Mouse (Mus musculus): ENCODE data around the gene Trim63. TPM values are rescaled to one million over a fixed set of nuclear protein-coding genes. Genes with fewer than 3 reads are reported as not detected.
A peak's percentile ranks its signal among the peaks of the same experiment; 100 is the strongest.

Gene Trim63
- polyA plus RNA-seq, 1 experiment: 0.46 TPM

GRCm38 (mm10) chr4:134311784-134312183, 3.1 kb upstream of the Trim63 start:
- H3K36me3 ChIP-seq (ENCODE audit: control insufficient read depth, insufficient read depth, low read length): no peaks in the 10 kb centered on the region
- H3K27me3 ChIP-seq (ENCODE audit: control insufficient read depth, insufficient read depth, low read length): no peaks in the 10 kb centered on the region
- no peak overlapping the region for H3K27ac ChIP-seq (ENCODE audit: insufficient read depth, low read depth, low read length)
- H3K4me3 ChIP-seq (ENCODE audit: low read depth, low read length): no peak overlapping the region
- TF ChIP-seq CTCF (IDR thresholded peaks at IDR 0.05; ENCODE audit: extremely low read depth, insufficient read length, insufficient replicate concordance, low read depth, low read length) (no peak), POLR2A (IDR thresholded peaks at IDR 0.05; ENCODE audit: low read depth, low read length) (no peak)
- peaks cover 14% of the 10 kb centered on the region for H3K4me1 ChIP-seq (ENCODE audit: control insufficient read depth, insufficient read depth, insufficient read length, low read length)
- 78% methylated on average over 9 of the region's 9 CpGs for WGBS

DNA sequence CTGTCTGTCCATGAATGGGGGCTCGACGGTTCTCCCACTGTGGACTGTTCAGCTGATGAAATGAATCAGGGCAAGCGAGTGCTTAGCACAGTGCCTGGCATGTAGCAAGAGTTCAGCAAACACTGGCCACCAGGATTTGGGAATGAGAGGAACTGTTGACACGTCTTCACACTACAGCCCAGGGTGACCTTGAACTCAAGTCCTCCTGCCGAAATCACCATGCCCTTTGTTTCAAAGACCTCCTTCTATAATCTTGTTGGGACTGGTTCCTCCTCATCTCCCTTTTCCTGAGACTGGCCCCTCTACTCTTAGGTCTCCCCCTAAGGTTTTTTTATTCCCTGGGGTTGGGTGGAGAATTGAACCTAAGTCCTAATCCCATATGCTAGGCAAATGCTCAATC, 2.6 kb upstream of the Trim63 start:
- TF ChIP-seq CTCF (IDR thresholded peaks at IDR 0.05; ENCODE audit: extremely low read depth, insufficient read length, insufficient replicate concordance, low read depth, low read length) (no peak), POLR2A (IDR thresholded peaks at IDR 0.05; ENCODE audit: low read depth, low read length) (no peak)
- Histone ChIP-seq H3K27ac (ENCODE audit: insufficient read depth, low read depth, low read length) (no peak overlapping the region), H3K36me3 (ENCODE audit: control insufficient read depth, insufficient read depth, low read length) (no peaks in the 10 kb centered on the region), H3K4me1 (ENCODE audit: control insufficient read depth, insufficient read depth, insufficient read length, low read length) (peaks cover 9% of the 10 kb centered on the region), H3K4me3 (ENCODE audit: low read depth, low read length) (no peak overlapping the region), H3K27me3 (ENCODE audit: control insufficient read depth, insufficient read depth, low read length) (no peaks in the 10 kb centered on the region)
- WGBS: 92% methylated on average over 5 of the region's 5 CpGs

DNA sequence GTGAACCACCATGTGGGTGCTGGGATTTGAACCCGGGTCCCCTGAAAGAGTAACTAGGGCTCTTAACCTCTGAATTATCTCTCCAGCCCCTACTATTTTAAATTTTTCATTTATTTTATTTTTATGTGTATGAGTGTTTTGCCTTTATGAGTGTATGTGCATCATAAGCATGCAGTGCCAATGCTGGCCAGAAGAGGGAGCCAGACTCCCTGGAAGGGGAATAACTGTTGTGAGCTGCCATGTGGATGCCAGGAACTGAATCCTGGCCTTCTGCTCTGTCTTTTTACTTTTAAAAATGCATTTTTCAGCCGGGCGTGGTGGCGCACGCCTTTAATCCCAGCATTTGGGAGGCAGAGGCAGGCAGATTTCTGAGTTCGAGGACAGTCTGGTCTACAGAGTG, 2.0 kb upstream of the Trim63 start:
- TF ChIP-seq POLR2A (IDR thresholded peaks at IDR 0.05; ENCODE audit: low read depth, low read length): no peak
- TF ChIP-seq CTCF (IDR thresholded peaks at IDR 0.05; ENCODE audit: extremely low read depth, insufficient read length, insufficient replicate concordance, low read depth, low read length): peak; percentile 49; the same call in 1 of the 2 replicates
- H3K4me1 ChIP-seq (ENCODE audit: control insufficient read depth, insufficient read depth, insufficient read length, low read length): peaks cover 4% of the 10 kb centered on the region
- no peak overlapping the region for H3K4me3 ChIP-seq (ENCODE audit: low read depth, low read length)
- no peaks in the 10 kb centered on the region for H3K36me3 ChIP-seq (ENCODE audit: control insufficient read depth, insufficient read depth, low read length)
- H3K27ac ChIP-seq (ENCODE audit: insufficient read depth, low read depth, low read length): no peak overlapping the region
- WGBS: 94% methylated on average over 6 of the region's 6 CpGs
- no peaks in the 10 kb centered on the region for H3K27me3 ChIP-seq (ENCODE audit: control insufficient read depth, insufficient read depth, low read length)

GRCm38 (mm10) chr4:134314081-134314655, 752 bp upstream of the Trim63 start:
- Histone ChIP-seq H3K36me3 (ENCODE audit: control insufficient read depth, insufficient read depth, low read length) (no peaks in the 10 kb centered on the region), H3K27me3 (ENCODE audit: control insufficient read depth, insufficient read depth, low read length) (no peaks in the 10 kb centered on the region), H3K4me3 (ENCODE audit: low read depth, low read length) (no peak overlapping the region), H3K4me1 (ENCODE audit: control insufficient read depth, insufficient read depth, insufficient read length, low read length) (peaks cover 2% of the 10 kb centered on the region), H3K27ac (ENCODE audit: insufficient read depth, low read depth, low read length) (no peak overlapping the region)
- WGBS: 85% methylated on average over 4 of the region's 4 CpGs
- no peak for TF ChIP-seq CTCF (IDR thresholded peaks at IDR 0.05; ENCODE audit: extremely low read depth, insufficient read length, insufficient replicate concordance, low read depth, low read length)
- no peak for TF ChIP-seq POLR2A (IDR thresholded peaks at IDR 0.05; ENCODE audit: low read depth, low read length)

- Histone ChIP-seq H3K4me3 (ENCODE audit: low read depth, low read length) (no peak overlapping the region), H3K4me1 (ENCODE audit: control insufficient read depth, insufficient read depth, insufficient read length, low read length) (peaks cover 2% of the 10 kb centered on the region), H3K27ac (ENCODE audit: insufficient read depth, low read depth, low read length) (no peak overlapping the region), H3K36me3 (ENCODE audit: control insufficient read depth, insufficient read depth, low read length) (no peaks in the 10 kb centered on the region), H3K27me3 (ENCODE audit: control insufficient read depth, insufficient read depth, low read length) (no peaks in the 10 kb centered on the region)
- TF ChIP-seq CTCF (IDR thresholded peaks at IDR 0.05; ENCODE audit: extremely low read depth, insufficient read length, insufficient replicate concordance, low read depth, low read length) (no peak), POLR2A (IDR thresholded peaks at IDR 0.05; ENCODE audit: low read depth, low read length) (no peak)
- WGBS: 80% methylated on average over 9 of the region's 9 CpGs
Measured at GRCm38 (mm10) chr4:134315470-134315869, 550 bp downstream of the Trim63 start.

DNA sequence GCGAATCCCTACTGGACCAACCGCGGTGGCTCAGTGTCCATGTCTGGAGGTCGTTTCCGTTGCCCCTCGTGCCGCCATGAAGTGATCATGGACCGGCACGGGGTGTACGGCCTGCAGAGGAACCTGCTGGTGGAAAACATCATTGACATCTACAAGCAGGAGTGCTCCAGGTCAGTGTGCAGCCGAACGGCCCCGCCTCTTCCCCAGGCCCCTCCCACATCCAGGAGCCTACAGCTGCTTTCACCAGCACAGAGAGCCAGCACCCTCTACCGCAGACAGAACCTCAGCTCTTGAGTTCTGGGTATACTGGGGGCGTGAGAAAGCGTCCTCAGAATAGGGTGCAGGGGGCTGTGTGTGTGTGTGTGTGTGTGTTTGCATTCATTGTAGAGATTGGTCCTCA, 1.5 kb downstream of the Trim63 start:
- no peaks in the 10 kb centered on the region for H3K36me3 ChIP-seq (ENCODE audit: control insufficient read depth, insufficient read depth, low read length)
- TF ChIP-seq POLR2A (IDR thresholded peaks at IDR 0.05; ENCODE audit: low read depth, low read length) (no peak), CTCF (IDR thresholded peaks at IDR 0.05; ENCODE audit: extremely low read depth, insufficient read length, insufficient replicate concordance, low read depth, low read length) (no peak)
- 31% methylated on average over 16 of the region's 16 CpGs for WGBS

GRCm38 (mm10) chr4:134319074-134319473, 4.2 kb downstream of the Trim63 start:
- TF ChIP-seq POLR2A (IDR thresholded peaks at IDR 0.05; ENCODE audit: low read depth, low read length) (no peak), CTCF (IDR thresholded peaks at IDR 0.05; ENCODE audit: extremely low read depth, insufficient read length, insufficient replicate concordance, low read depth, low read length) (no peak)
- H3K36me3 ChIP-seq (ENCODE audit: control insufficient read depth, insufficient read depth, low read length): no peaks in the 10 kb centered on the region
- no peak overlapping the region for H3K27ac ChIP-seq (ENCODE audit: insufficient read depth, low read depth, low read length)
- WGBS: 91% methylated on average over 5 of the region's 5 CpGs
- H3K27me3 ChIP-seq (ENCODE audit: control insufficient read depth, insufficient read depth, low read length): no peaks in the 10 kb centered on the region
- peaks cover 2% of the 10 kb centered on the region for H3K4me1 ChIP-seq (ENCODE audit: control insufficient read depth, insufficient read depth, insufficient read length, low read length)
- H3K4me3 ChIP-seq (ENCODE audit: low read depth, low read length): no peak overlapping the region

More for the DNA sequence above, 1.5 kb downstream of the Trim63 start:
- no peaks in the 10 kb centered on the region for H3K27me3 ChIP-seq (ENCODE audit: control insufficient read depth, insufficient read depth, low read length)
- H3K4me1 ChIP-seq (ENCODE audit: control insufficient read depth, insufficient read depth, insufficient read length, low read length): peaks cover 2% of the 10 kb centered on the region
- H3K4me3 ChIP-seq (ENCODE audit: low read depth, low read length): no peak overlapping the region
- no peak overlapping the region for H3K27ac ChIP-seq (ENCODE audit: insufficient read depth, low read depth, low read length)

All from small intestine, adult 2 months (tissue).